Mouse (Mus musculus): ENCODE measurements around the gene Tle2.

The Tle2 gene

GRCm38 (mm10) chr10:81602741-81603151 lies 28.4 kb downstream of the Tle2 start:
- CTCF ChIA-PET = interaction anchor here (0.6 kb wide), 1 partner anchor 22 kb away, joined by 3 read pairs; no protein-coding TSS in a partner anchor

GRCm38 (mm10) chr10:81604019-81604967 lies 29.9 kb downstream of the Tle2 start:
- CTCF ChIA-PET = interaction anchor here (0.6 to 1.4 kb wide), 3 partner anchors 33 to 104 kb away, joined by 3 to 4 read pairs (median 3); no protein-coding TSS in a partner anchor

GRCm38 (mm10) chr10:81604968-81605665 lies 30.8 kb downstream of the Tle2 start:
- CTCF ChIA-PET = interaction anchor here (0.8 to 1.4 kb wide), 3 partner anchors 34 to 108 kb away, joined by 3 to 4 read pairs (median 3); no protein-coding TSS in a partner anchor

GRCm38 (mm10) chr10:81605666-81605973 lies 31.3 kb downstream of the Tle2 start:
- CTCF ChIA-PET = interaction anchor here (0.8 to 1.4 kb wide), 3 partner anchors 35 to 109 kb away, joined by 3 to 4 read pairs (median 3); no protein-coding TSS in a partner anchor

DNA sequence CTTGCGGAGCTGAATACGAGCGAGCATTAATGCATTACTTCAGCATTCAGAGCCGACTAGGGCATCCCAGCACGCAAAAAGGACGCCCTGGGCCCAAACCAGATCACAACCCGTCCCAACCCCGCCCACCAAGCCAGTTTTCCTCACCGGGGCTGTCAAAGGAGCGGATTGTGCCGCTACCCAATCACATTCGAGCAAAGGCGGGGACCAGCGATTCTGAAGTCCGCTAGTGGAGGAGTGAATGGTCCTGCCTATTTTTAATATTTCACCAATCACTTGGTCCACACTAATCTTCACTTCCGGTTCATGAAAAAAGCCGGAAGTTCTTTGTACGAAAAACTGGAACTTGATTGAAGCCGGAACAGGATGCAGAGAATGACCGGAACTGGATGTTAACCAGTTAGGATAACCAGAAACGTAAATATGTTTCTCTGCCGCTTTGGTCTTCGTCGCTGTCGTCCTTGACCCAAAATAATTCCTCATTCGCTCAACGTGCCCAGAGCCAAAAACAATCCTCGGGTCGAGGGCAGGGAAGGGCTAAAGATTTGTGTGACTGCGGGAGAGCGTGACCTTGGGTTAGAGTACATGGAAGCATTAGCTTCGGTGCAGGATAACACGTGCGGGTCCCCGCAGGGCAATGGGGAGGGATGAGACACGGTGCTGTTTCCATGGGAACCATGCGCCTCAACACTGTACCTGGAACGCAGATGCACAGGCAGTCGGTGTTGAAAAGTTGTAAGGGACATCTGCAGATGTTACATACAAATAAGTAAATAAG lies 31.8 kb downstream of the Tle2 start, which contains the start of gene BC025920:
BC025920 (plus strand) TSS at position 297 of the 778 bp plus-strand sequence.
- CTCF ChIA-PET = interaction anchor here (0.8 to 1.4 kb wide), 2 partner anchors 35 to 109 kb away, joined by 3 to 4 read pairs; no protein-coding TSS in a partner anchor

GRCm38 (mm10) chr10:81608308-81608707 lies 33.9 kb downstream of the Tle2 start:
- CTCF ChIA-PET = interaction anchor here (0.5 kb wide), 1 partner anchor 80 kb away, joined by 6 read pairs; no protein-coding TSS in a partner anchor

DNA sequence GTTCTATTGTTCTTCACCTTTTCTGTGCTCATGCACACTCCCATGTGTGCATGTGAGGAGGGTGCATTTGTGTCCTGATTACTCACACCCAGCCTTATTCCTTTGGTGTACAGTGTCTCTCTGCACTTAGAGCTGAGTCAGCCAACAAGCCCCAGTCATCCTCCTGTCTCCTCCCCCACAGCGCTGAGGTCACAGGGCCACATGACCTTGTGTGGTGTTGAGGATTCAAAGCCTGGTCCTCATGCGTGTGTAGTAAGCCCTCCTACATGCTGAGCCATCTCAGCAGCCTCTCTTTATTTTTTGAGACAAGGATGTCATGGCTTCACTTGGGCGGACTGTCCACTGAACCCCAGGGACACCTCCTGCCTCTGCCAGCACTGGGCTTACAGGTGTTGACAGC lies 38.4 kb downstream of the Tle2 start:
- CTCF ChIA-PET = no interaction called here

GRCm38 (mm10) chr10:81615486-81615885 lies 41.1 kb downstream of the Tle2 start:
- CTCF ChIA-PET = no interaction called here

DNA sequence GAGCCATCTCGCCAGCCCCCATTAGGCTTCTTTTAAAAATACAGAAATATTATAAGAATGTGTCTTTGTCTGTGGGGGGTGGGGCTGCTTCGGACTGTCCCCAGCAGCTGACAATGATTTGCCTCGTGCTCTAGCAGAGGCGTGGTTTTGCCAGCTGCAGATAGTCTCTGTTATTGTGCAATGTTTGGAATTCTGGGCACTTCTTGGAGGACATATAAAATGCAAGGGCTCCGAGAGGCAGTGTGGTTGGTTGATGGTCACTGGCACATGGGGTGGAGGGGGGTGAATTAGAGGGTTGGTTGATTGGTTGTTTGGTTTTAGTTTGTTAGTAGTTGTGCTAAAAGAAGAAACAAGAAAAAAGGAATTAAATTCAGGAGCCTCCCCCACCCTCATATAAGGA lies 45.6 kb downstream of the Tle2 start:
- CTCF ChIA-PET = no interaction called here

- CTCF ChIA-PET = no interaction called here
Observed at GRCm38 (mm10) chr10:81620786-81621185, 46.4 kb downstream of the Tle2 start.

GRCm38 (mm10) chr10:81623441-81623840 lies 49.1 kb downstream of the Tle2 start:
- CTCF ChIA-PET = no interaction called here

GRCm38 (mm10) chr10:81626101-81626993 lies 52.0 kb downstream of the Tle2 start:
- CTCF ChIA-PET = no interaction called here

GRCm38 (mm10) chr10:81626994-81627835 lies 52.9 kb downstream of the Tle2 start, which contains the start of gene Sirt6:
TSS of gene Sirt6 (minus strand) at chr10:81627797.
- CTCF ChIA-PET = no interaction called here

- CTCF ChIA-PET = no interaction called here
Observed at GRCm38 (mm10) chr10:81627836-81628220, 53.5 kb downstream of the Tle2 start.

- CTCF ChIA-PET = no interaction called here
Observed at GRCm38 (mm10) chr10:81628390-81628789, 54.0 kb downstream of the Tle2 start, which contains the start of gene Ankrd24. TSS of gene Ankrd24 (plus strand) at chr10:81628540.

GRCm38 (mm10) chr10:81633253-81634099 lies 59.1 kb downstream of the Tle2 start:
- CTCF ChIA-PET = interaction anchor here (0.9 kb wide), 1 partner anchor 10 kb away, joined by 5 read pairs; no protein-coding TSS in a partner anchor

DNA sequence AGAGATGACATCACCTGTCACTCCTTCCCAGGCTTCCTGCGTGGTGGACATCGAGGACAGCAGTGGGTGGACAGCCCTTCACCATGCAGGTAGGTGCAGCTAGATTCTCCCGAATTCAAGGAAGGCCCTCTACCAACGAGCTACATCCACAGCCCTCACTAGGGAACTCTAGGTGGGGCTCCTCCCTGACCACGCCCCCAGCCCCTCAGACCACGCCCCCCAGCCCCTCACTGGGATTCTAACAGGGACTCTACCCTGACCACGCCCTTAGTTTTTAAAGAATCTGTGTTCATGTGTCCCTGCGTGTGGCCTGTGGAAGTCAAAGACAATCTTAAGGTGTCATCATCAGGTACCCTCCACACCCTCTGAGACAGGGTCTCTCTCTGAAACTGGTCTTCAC lies 62.0 kb downstream of the Tle2 start:
- CTCF ChIA-PET = no interaction called here

DNA sequence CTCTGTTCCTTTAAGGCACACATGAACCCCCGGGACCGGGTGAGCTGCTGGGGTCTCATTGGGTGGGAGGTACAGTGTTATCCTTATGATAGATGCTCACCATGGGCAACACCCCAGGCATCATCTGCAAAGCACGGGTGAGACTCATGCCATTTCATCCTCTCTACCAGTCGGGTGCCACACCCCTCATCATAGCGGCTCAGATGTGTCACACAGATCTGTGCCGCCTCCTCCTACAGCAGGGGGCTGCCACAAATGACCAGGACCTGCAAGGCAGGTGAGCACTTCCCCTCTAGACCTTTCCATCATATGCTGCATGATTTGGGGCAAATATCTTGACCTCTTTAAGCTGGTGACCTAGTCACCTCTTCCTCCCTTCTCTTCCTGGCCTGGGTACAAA lies 63.7 kb downstream of the Tle2 start:
- CTCF ChIA-PET = no interaction called here
